Mouse (Mus musculus) adrenal gland, postnatal 36 days (tissue): Measurements from ENCODE around the gene Arpc5. TPM values are rescaled to one million over a fixed set of nuclear protein-coding genes. Genes with fewer than 3 reads are reported as not detected.
"Not testable (repeated sequence)": the region's sequence is repeated elsewhere in the genome, so short reads cannot be mapped to it uniquely, and the experiment has no call there.

ENCODE experiments used
- DNase-seq, 2 experiments: peaks; one replicate each; pipeline ENCODE4 v3.0.0; 2021; ENCODE audit warnings: mixed read lengths in 1 of 2
- long read RNA-seq, 2 experiments: library from polyadenylated mRNA; stranded (forward); transcript quantifications; one replicate each; pipeline ENCODE4 v2.0.0; 2021; ENCODE audit warnings: borderline sequencing depth in 2 of 2
- total RNA-seq, 2 experiments: library from RNA; stranded (reverse); gene quantifications; 2 replicates each; pipeline ENCODE4 v1.2.3; 2021

Gene Arpc5
- total RNA-seq, result 100 to 1,000 TPM; 102 to 125 TPM
- long read RNA-seq, experiment 1, transcript Arpc5-201 (4 exons, 1,914 nt), result major isoform, 167 of 199 reads
- long read RNA-seq, experiment 1, partial matches to known transcripts, result 0 of 199 reads
- long read RNA-seq, experiment 1, other reads (novel, unspliced or antisense), result 28 of 199 reads
- long read RNA-seq, experiment 2, transcript Arpc5-201 (4 exons, 1,914 nt), result major isoform, 56 of 61 reads
- long read RNA-seq, experiment 2, partial matches to known transcripts, result 0 of 61 reads
- long read RNA-seq, experiment 2, other reads (novel, unspliced or antisense), result 4 of 61 reads

DNA sequence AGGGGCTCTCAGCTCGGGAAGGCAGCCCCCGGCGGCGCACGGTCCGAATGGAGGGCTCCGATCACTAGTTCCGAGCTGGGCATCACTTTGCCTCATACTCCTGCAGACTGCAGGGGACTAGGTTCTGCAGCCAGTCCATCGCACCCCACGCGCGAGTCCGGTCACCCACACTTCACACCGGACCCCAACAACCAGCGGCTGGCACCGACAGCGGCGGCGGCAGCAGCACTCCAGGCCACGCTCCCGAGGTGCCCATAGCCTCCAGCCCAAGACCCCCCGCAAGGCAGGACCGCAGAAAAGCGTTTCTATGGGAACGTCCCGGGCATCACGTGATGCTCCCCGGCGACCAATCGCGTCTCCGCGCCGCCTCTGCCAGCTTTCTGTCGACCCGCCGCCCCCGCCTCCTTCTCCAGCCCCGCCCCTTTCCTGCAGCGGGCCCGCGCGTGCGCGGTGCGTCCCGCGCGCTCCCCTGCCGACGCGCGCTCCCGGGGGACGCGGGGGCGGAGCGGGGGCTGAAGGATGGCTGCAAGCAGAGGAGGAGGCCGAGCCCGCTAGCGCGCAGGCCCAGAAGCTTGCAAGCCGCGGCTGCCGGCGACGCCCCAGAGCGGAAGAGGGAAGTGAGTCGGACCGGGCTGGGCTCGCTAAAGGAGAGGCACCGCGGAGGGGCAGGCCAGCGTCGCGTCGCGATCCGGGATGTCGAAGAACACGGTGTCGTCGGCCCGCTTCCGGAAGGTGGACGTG, at the start of gene Arpc5, which contains the start of gene Rgl1:
Gene Arpc5, plus strand, starts transcription at position 511 of the 741 bp plus-strand sequence.
Gene Rgl1, minus strand, starts transcription at position 320 of the 741 bp plus-strand sequence.
- DNase-seq, result peak; percentile 98 to 99

- no peak for DNase-seq
Measured at GRCm38 (mm10) chr1:152717329-152717728, 49.0 kb upstream of the Arpc5 start.

DNA sequence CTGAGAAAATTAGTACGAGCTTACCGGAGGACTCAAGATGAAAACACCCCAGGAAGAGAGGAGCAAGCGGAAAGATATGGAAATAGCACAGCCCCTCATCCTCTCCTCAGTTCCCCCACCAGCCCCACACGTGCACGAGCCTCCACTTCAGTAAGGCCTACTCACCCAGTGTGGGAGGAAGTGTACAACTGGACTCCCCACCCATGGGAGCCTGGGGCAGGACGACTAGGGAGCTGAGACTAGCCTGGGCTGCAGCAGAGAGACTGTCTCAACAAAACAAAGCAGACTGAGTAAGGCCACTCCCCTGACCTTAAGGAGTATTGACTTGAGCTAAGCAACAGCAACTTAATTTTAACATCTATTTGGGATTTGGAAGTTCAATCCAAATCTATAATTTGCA, 48.1 kb upstream of the Arpc5 start:
- no peak for DNase-seq

GRCm38 (mm10) chr1:152720969-152721368, 45.4 kb upstream of the Arpc5 start:
- DNase-seq, result no peak

DNA sequence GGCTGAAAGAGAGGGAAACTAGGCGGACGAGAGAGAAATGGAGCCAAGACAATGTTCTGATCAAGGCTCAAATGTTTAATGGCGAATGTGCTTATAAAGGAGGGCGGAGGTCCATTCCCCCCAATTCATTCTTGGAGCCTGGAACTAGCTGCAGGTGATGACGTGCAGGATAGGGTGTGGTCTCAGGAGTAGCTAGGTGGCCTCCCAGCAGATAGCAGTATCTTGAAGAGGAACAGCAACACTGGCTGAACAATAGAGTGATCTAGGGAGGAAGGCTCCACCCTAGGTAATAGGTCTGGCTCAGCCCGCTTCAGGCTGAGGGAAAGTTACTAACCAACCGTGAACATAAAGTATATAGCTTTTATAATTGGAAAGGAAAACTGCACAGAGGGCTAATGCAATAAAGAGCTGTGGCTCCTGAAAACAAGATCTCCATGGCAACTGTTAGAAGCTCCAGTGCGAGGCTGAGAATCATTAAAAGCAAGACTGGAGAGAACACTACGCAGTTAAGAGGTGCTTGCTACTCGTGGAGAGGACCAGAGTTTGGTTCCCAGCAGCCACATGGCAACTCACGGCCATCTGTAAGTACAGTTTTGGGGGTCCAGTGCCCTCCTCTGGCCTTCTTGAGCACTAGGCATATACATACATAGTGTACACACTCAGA, 44.7 kb upstream of the Arpc5 start:
- DNase-seq, result no peak

DNA sequence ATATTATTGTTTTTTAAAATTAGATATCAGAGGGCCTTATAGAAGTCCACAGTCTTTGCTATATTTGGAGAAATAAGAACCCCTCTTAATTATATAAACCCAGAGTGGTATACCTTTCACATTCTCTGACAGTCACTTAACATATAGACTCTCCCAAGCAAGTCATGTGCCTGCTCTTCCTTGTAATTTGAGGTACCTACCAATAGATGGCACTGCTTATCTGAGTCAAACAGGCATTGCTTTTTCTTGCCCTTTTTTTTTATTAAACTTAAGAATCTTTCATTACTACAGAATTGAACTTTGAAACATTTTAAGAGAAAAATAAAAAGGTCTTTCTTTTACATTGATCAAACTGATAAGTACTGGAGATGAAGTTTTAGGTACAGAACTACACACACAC, 42.1 kb upstream of the Arpc5 start:
- no peak for DNase-seq

- DNase-seq, result no peak
Measured at GRCm38 (mm10) chr1:152726095-152726494, 40.2 kb upstream of the Arpc5 start.

DNA sequence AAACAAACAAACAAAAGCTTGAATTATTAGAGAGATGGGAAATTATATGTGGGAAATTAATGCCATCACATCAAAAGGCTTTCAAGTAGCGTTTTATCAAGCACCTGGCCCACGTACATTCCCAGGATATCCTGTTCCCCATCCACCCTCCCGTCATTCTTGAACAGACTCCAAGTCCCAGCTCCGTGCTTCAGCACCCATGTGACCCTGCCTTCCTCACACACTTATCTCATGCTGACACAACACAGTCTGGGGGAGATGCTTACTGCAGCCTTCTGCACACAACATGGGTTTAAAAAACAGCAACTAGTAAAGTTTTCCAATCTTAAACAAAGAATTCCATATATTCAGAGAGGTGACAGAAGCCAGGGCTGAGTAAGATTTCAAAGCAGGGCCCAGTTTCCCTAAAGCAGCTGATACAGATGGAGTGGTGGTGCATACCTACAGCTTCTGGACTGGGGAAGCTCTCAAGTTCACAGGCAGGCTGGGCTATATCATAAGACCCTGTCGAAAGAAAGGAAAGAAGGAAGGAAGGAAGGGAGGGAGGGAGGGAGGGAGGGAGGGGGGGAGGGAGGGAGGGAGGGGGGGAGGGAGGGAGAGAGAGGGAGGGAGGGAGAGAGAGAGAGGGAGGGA, 38.6 kb upstream of the Arpc5 start:
- DNase-seq, result peak in 1 of 2 experiments; percentile 14

DNA sequence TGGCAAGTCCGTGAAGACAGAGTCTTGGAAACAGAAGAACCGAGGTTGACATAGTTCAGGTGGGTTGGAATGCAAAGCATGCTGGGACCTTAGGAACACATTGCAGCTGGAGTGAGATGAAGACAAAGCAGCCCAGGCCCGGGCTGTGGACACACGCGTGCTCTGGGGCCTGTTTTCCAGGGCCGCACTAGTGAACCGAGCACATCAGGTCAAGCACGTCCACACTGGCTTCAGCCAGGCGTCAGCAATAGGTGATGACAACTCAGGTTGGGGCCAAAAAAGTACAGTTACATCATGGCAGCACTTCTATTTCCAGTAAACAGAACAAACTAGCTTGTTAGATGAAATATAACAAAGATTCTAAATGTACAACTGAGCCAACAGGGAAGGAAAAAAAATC, 27.5 kb upstream of the Arpc5 start:
- DNase-seq, result no peak

DNA sequence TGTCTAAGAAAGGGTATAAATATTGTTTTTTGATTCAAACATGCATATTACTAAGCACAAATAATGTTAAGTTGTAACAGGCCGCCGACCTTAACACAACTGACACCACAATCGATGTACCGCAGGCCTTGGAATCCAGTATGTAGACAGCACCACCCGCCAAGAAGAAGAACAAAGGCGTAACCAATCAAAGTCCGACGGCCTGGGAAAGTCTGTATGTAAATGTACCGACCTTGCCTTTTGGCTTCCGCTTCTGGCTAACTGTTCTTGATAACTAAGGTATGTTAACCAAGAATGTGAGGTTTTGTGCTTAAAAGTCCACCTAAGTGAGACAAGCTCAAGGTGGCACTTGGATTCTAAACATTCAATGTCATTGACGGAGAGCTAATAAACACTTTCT, 27.0 kb upstream of the Arpc5 start:
- no peak for DNase-seq

DNA sequence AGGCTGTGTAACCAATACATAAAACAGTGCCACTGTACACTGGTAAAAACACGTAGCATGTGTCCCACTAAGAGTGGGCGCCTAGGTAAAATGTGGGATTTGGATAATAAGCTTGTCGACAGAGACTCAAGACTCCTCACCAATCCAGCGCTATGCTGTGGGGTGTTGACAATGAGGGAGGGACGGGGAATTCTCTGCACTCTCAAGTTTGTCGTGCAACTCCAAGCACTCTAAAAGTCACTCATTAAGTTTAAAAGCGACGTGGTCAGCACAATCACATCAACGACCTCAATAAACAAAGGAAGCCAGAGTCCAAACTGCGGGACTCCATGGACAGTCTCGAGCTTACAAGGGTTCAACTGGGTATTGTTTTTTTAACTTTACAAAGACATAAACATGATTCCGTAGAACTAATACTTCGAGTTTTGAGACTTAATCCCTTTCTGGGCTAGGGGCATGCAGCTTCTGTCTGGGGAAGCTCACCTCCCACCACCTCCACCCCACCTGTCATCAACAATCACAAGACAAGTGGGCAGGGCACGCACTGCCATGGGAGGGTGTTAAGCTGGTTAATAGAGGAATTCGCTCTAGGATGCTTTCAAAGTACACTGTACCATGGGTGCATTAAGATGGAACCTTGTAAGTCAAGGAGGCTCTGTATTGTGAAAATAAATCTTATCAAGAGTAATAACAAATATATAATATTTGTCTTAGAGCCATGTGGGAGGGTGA, 23.1 kb upstream of the Arpc5 start:
- no peak for DNase-seq

DNA sequence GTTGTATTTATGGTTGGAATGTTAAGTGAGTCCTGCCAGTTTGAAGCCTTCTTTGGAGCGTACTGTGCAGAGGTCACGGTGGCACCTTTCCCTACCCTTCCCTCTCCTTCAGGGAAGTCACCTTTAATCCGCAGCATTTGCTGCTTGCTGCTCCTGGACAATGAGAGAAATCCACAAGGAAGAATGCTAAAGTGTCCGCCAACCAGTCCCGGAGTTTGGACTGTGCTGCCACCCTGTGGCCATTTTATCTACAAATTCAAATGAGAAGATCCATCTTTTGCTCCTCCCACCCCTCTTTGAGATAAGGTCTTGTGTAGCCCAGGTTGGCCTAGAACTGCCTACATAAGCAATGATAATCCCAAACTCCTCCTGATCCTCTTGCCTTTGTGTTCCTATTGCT, 19.9 kb upstream of the Arpc5 start:
- peak; percentile 79 to 88 for DNase-seq

GRCm38 (mm10) chr1:152749276-152749675, 17.1 kb upstream of the Arpc5 start:
- DNase-seq, result no peak

DNA sequence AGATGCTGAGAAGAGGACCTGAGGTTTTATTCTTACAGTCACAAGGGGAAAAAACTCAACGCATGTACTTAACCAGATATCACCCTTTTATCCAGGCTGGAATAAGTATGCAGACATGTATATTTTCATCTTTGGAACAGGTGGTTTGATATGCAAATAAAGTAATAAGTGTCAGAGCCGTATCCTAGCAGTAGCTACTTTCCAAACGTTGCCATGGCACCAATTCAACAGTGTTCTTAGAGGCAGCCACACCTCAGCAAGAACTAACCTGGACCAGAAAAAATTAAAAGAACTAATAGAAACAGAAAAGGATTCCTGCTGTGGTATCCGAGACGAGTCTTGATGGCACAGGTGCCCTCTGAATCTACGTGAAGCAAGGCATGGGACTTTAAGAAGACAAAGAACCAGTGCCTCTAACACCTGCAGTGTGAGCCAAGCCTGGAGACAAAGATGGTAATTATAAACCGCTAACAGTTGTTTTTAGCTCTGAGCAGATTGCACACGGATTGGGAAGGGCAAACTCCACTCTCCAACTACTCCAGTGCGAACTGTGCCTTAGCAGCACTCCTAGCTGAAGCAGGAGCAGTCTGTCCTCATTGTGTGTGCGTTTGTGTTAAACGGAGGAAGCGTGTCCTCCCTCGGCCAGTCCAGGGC, 15.9 kb upstream of the Arpc5 start, which contains the start of gene Apobec4:
Gene Apobec4, plus strand, starts transcription at position 240 of the 654 bp plus-strand sequence.
- DNase-seq, result no peak

DNA sequence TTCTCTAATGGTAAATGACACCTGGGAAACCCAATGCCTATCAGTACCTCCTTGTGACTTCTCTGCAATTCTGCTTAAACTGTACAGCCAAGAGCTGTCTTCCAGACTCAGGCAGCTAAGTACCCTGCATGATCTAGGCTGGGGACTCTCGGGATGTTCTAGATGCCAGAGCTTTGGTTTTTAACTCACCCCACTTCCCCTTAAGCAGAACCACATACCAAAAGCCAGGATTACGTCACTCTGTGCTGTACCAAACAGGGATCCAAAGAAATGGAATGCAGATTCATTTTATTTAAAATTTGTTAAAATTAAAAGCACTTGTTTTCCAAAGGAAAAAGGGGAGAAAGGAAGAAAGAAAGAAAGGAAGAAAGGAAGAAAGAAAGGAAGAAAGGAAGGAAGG, 4.6 kb upstream of the Arpc5 start:
- DNase-seq, result no peak

DNA sequence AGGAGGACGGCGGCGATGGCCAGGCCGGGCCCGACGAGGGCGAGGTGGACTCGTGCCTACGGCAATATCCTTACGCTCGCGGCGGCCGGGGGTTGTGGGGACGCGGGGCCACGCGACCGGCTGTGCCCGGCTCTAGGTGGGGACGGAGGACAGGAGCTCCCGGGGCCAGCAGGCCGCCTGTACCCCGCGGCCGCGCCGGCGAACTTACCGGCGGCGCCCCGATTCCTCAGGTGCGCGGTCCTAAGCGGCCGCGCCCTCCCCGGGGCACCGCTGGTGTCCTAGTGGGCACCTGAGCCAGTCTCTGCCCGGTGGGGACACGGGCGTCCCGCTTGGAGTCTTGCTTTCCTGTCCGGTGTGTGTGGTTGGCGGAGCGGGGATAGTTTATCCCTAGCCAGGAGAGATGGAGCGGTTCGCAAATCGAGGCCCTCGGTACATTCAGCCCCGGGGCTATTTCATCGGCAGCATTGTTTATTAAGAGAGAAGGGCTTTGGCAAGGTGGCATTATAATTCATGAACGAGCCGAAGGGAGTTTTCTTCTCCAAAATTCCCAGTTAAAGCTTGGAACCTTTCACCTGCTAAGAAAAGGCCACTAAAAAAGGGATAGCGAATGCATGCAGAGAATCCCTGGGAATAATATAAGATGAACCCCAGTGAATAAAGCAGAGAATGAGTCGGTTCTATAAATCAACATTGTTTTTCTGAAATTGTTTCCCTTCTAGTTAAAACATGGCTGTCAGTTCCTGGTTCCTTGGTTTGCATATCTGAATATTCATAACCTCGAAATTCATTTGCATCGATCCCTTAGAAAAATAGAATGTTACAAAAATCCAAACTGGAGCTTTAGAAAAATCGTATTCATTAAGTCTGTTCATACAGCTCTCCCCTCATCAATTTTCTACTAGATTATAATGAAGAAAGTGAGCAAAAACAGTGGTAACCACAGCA, 734 bp downstream of the Arpc5 start:
- DNase-seq, result peak; percentile 15 to 34

DNA sequence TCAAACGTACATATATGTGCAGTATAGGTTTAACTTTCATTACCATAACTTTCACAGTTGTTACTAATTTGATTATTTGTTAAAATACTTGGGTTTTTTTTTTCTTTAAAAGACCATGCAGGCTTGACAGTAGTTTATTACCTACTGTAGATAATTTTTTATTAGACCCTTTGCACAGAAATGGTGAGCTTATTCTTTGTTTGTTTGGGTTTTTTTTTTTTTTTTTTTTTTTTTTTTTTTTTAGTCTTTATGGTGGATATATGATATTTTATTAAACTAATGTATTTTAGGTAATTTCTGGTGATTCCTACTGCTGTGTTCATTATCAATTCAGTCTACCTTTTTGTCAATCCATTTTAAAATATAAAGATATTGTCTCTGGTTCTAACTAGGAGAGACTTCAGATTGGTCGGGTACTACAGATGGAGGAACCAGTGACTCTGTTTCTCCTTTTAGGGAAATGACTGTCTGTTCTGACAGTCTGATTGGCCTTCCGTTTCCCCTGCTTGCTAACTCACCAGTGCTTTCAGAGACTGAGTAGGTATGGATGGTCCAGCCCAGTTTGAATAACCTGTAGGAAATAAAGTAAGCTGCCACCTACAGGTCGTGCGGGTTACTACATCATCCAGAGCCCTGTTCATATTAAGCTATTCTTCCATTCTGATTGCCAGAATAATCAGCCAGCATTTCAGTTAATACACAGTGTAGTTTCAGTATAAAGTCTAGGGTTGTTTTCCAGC, 1.6 kb downstream of the Arpc5 start:
- DNase-seq, result peak; percentile 81 to 85

- DNase-seq, result no peak
Measured at GRCm38 (mm10) chr1:152771016-152771415, 4.7 kb downstream of the Arpc5 start.

- not testable (repeated sequence) for DNase-seq
Measured at GRCm38 (mm10) chr1:152774601-152775000, 8.3 kb downstream of the Arpc5 start.
